Mouse (Mus musculus) cerebellum, postnatal 36 days (tissue): ENCODE data around the gene Plekhm1.

ENCODE experiments used
- DNase-seq, 2 experiments: peaks; one replicate each; pipeline ENCODE4 v3.0.0; 2021 to 2022; ENCODE audit warnings: mixed read lengths in 2 of 2

The Plekhm1 gene

GRCm38 (mm10) chr11:103387870-103388526 is 24.5 kb downstream of the Plekhm1 start:
- no peak for DNase-seq

- DNase-seq, result no peak
Observed at GRCm38 (mm10) chr11:103386827-103387226, 25.7 kb downstream of the Plekhm1 start.

GRCm38 (mm10) chr11:103381956-103382613 is 30.4 kb downstream of the Plekhm1 start:
- DNase-seq, result no peak

- no peak for DNase-seq
Observed at GRCm38 (mm10) chr11:103381505-103381904, 31.0 kb downstream of the Plekhm1 start.

GRCm38 (mm10) chr11:103380460-103380859 is 32.0 kb downstream of the Plekhm1 start:
- DNase-seq, result no peak

- no peak for DNase-seq
Observed at GRCm38 (mm10) chr11:103378341-103378740, 34.1 kb downstream of the Plekhm1 start.

GRCm38 (mm10) chr11:103375772-103376171 is 36.7 kb downstream of the Plekhm1 start:
- no peak for DNase-seq

GRCm38 (mm10) chr11:103375258-103375657 is 37.2 kb downstream of the Plekhm1 start:
- DNase-seq, result peak; percentile 35 to 39

- DNase-seq, result no peak
Observed at GRCm38 (mm10) chr11:103373922-103374321, 38.6 kb downstream of the Plekhm1 start.

- no peak for DNase-seq
Observed at GRCm38 (mm10) chr11:103372561-103372960, 39.9 kb downstream of the Plekhm1 start.

- peak in 1 of 2 experiments; percentile 34 for DNase-seq
Observed at GRCm38 (mm10) chr11:103372068-103372467, 40.4 kb downstream of the Plekhm1 start.

- no peak for DNase-seq
Observed at GRCm38 (mm10) chr11:103371222-103371539, 41.3 kb downstream of the Plekhm1 start.

- DNase-seq, result no peak
Observed at GRCm38 (mm10) chr11:103370397-103371221, 41.9 kb downstream of the Plekhm1 start.

- DNase-seq, result no peak
Observed at GRCm38 (mm10) chr11:103365530-103365929, 47.0 kb downstream of the Plekhm1 start.

- DNase-seq, result no peak
Observed at GRCm38 (mm10) chr11:103365022-103365421, 47.5 kb downstream of the Plekhm1 start.

- DNase-seq, result no peak
Observed at GRCm38 (mm10) chr11:103364335-103364734, 48.2 kb downstream of the Plekhm1 start.

- DNase-seq, result peak; percentile 24 to 31
Observed at GRCm38 (mm10) chr11:103363214-103364148, 49.0 kb downstream of the Plekhm1 start, which contains the start of gene Arhgap27. Gene Arhgap27 (minus strand): TSS chr11:103363692.

GRCm38 (mm10) chr11:103362521-103363181 is 49.8 kb downstream of the Plekhm1 start:
- DNase-seq, result no peak

- DNase-seq, result no peak
Observed at GRCm38 (mm10) chr11:103362054-103362432, 50.4 kb downstream of the Plekhm1 start.

GRCm38 (mm10) chr11:103361396-103362053 is 51.0 kb downstream of the Plekhm1 start:
- no peak for DNase-seq

GRCm38 (mm10) chr11:103360661-103361081 is 51.8 kb downstream of the Plekhm1 start:
- no peak for DNase-seq
